Mouse (Mus musculus) heart, adult 2 months (tissue): ENCODE measurements around the gene Myt1l. TPM values are rescaled to one million over a fixed set of nuclear protein-coding genes. Genes with fewer than 3 reads are reported as not detected.

Experiments
- DNase-seq, 2 experiments: peaks; one replicate each; pipeline ENCODE4 v3.0.0; 2021
- H3K27ac ChIP-seq: fragments of 200-600 bp; 2 replicates; pipeline ENCODE4 v1.8.1; 2022
- H3K27me3 ChIP-seq: fragments of 200-500 bp; 2 replicates; pipeline ENCODE4 v1.6.1; 2012; ENCODE audit warnings: mild to moderate bottlenecking, low read length, inconsistent platforms, mixed read lengths; ENCODE audit not compliant: control insufficient read depth, insufficient read depth
- H3K36me3 ChIP-seq: fragments of 200-500 bp; 2 replicates; pipeline ENCODE4 v1.6.1; 2012; ENCODE audit warnings: low read length, inconsistent platforms; ENCODE audit not compliant: control insufficient read depth, insufficient read depth
- H3K4me1 ChIP-seq: fragments of 200-500 bp; 2 replicates; pipeline ENCODE4 v1.6.1; 2011; ENCODE audit warnings: low read length; ENCODE audit not compliant: control insufficient read depth, insufficient read depth
- H3K4me3 ChIP-seq: fragments of 200-600 bp; 2 replicates; pipeline ENCODE4 v1.8.1; 2022
- H3K79me2 ChIP-seq: fragments of 200-500 bp; replicated peaks from 2 replicates; pipeline ENCODE4 v1.6.1; 2012; ENCODE audit warnings: mild to moderate bottlenecking, inconsistent platforms, low read length, moderate library complexity, mixed read lengths; ENCODE audit not compliant: control insufficient read depth, insufficient read depth
- H3K9ac ChIP-seq: fragments of 200-500 bp; 2 replicates; pipeline ENCODE4 v1.6.1; 2012; ENCODE audit warnings: low read depth, mild to moderate bottlenecking, control low read depth, inconsistent platforms, low read length, mixed read lengths
- CTCF ChIP-seq: fragments of 200-600 bp; IDR thresholded peaks from 2 replicates; pipeline ENCODE4 v1.8.1; 2022; ENCODE audit warnings: antibody characterized with exemption, mild to moderate bottlenecking, moderate library complexity
- EP300 ChIP-seq: fragments of 200-500 bp; IDR thresholded peaks from 2 replicates; pipeline ENCODE4 v1.6.1; 2011; ENCODE audit warnings: low read depth, low read length, control low read depth; ENCODE audit not compliant: insufficient read depth
- POLR2A ChIP-seq: fragments of 200-500 bp; IDR thresholded peaks from 2 replicates; pipeline ENCODE4 v1.6.1; 2011; ENCODE audit warnings: mild to moderate bottlenecking, low read depth, low read length, control low read depth; ENCODE audit not compliant: insufficient read depth
- WGBS: fragments of 180-500 bp; shearing (Covaris S2); methylation state at CpG from one replicate; pipeline ENCODE4 v1.1.7; 2018; 5-methylcytosine and 5-hydroxymethylcytosine counted together
- intact Hi-C: fragments of 180-260 bp; cut with DNase I; formaldehyde crosslinking; loops from one replicate; pipeline ENCODE4 v1.15.1; 2025
- polyA plus RNA-seq: library from polyadenylated mRNA; depleted of rRNA; stranded (reverse); fragments of >200 nt; gene quantifications from 2 replicates; pipeline ENCODE4 v1.2.3, GENCODE M21; 2012
- total RNA-seq, 2 experiments: library from RNA; stranded (reverse); gene quantifications; 2 replicates each; pipeline ENCODE4 v1.2.3; 2021

Myt1l gene
- total and polyA plus RNA-seq, 3 experiments = 0.06 TPM; not detected in 2

DNA sequence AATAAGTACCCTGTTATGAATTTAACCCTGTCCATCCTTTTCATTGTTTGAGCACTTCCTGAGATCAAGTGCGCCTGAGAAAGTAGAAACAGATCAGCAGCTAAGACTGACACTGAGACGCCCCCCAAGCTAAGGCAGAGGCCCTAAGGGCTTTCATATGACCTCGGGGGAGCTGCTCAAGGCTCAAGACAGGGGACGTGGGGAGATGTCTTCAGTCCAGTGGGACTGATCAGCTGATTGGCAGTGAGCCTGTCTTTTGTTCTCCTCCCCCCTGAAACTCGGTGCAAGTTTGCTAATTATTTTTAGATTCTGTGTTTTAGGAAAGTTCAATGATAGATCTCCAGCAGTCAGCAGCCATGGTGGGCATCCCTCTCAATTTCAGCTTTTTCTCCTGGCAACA, 10.9 kb downstream of the Myt1l start:
- 27% methylated on average over 5 of the region's 5 CpGs for WGBS
- no peak overlapping the region for H3K27ac ChIP-seq
- intact Hi-C loops = no loop called here
- H3K9ac ChIP-seq = no peak overlapping the region
- no peak overlapping the region for H3K4me3 ChIP-seq
- no peak for TF ChIP-seq EP300
- TF ChIP-seq POLR2A = no peak
- no peak for TF ChIP-seq CTCF
- peaks cover 2% of the 10 kb centered on the region for H3K27me3 ChIP-seq
- no peaks in the 10 kb centered on the region for H3K36me3 ChIP-seq
- H3K79me2 ChIP-seq = no peaks in the 10 kb centered on the region
- DNase-seq = no peak
- H3K4me1 ChIP-seq = no peaks in the 10 kb centered on the region

DNA sequence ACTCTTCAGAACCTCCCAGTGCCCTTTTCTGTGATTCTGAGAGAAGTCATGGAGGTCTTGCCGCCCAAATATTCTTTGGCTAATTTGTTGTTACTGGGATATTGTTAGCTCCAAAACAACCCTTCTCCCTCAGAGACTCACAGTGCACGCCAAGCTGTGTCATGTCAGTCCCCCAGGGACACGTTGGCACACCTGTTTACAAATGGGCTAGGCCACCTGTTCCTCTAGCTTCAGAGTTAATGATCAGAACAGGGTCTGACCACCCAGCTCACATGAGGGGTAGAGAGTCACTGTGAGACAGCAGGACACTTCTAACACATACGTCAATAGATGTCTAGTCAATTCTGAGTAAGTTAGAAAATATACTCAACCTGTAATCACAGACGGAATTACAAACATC, 12.6 kb downstream of the Myt1l start:
- no peaks in the 10 kb centered on the region for H3K36me3 ChIP-seq
- no peak overlapping the region for H3K27ac ChIP-seq
- no peaks in the 10 kb centered on the region for H3K79me2 ChIP-seq
- H3K9ac ChIP-seq = no peak overlapping the region
- H3K4me3 ChIP-seq = no peak overlapping the region
- 78% methylated on average over 5 of the region's 5 CpGs for WGBS
- H3K27me3 ChIP-seq = no peaks in the 10 kb centered on the region
- no peaks in the 10 kb centered on the region for H3K4me1 ChIP-seq
- intact Hi-C loops = no loop called here
- TF ChIP-seq EP300 = no peak
- DNase-seq = no peak

DNA sequence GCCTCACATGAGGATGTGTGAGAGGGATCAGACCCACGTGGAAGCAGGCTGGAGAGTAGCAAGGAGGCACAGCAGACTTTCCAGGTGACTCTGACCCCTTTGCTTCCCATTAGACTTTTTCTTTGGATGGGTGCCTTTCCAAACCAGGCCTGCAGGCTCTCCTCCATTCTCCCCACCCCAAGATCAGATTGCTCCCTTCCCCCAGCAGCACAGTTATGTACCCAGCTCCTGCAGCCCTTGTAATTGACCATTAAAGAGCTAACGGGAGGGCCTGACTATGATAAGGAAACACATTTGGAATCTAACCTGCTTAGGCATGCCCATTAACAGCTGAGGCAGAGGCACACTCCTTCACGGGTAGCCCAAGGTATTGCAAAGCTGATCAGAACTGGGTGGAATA, 17.9 kb downstream of the Myt1l start:
- DNase-seq = no peak
- TF ChIP-seq EP300 = no peak
- no peak for TF ChIP-seq CTCF
- no peak for TF ChIP-seq POLR2A

DNA sequence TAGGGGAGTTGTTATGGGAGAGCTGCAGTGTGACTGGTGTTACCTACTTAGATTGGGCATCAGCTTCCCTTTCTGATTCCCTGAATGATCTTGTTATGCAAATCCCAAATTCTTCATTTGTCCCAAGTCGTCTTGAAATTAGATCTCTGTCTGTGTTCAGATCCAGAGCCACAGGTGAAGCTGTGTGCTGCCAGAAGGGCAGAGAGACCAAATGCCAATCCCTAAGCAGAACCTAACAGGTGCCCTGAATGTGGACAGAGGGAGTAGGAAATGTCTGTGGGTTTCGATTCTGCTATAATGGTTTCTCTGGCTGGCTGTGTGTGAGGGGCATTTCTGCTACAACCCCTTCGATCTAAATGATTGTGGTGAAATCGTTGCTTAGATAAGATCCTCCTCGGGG, 18.9 kb downstream of the Myt1l start:
- intact Hi-C loops = no loop called here
- Histone ChIP-seq H3K27ac (no peak overlapping the region), H3K4me1 (no peaks in the 10 kb centered on the region), H3K79me2 (no peaks in the 10 kb centered on the region), H3K4me3 (no peak overlapping the region), H3K27me3 (no peaks in the 10 kb centered on the region), H3K36me3 (no peaks in the 10 kb centered on the region), H3K9ac (no peak overlapping the region)
- DNase-seq = no peak
- TF ChIP-seq CTCF (no peak), POLR2A (no peak), EP300 (no peak)
- WGBS = 61% methylated on average over 5 of the region's 5 CpGs

More for the DNA sequence above, 17.9 kb downstream of the Myt1l start:
- no peaks in the 10 kb centered on the region for H3K36me3 ChIP-seq
- H3K27ac ChIP-seq = no peak overlapping the region
- no peaks in the 10 kb centered on the region for H3K79me2 ChIP-seq
- no peaks in the 10 kb centered on the region for H3K4me1 ChIP-seq
- no peak overlapping the region for H3K9ac ChIP-seq
- 31% methylated on average over 3 of the region's 3 CpGs for WGBS
- H3K27me3 ChIP-seq = no peaks in the 10 kb centered on the region
- intact Hi-C loops = no loop called here
- H3K4me3 ChIP-seq = no peak overlapping the region

DNA sequence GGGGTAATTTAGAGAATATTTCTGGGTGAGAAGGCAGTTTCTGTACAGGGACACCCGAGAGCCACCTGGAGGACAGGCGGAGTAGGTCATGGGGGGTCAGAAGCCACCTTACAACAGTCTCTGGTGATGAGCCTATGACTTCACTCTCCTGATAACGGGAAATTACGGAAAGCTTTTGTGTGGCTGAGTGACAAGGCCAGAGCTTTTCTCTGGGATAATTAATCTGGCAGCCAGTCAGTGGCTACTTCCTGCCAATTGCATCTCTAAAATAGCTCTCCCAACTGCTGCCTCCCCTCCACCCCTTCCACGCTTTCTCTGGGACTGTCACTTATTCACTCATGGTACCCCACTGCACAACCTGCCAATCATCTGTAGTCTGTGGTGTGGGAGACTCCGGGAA, 19.6 kb downstream of the Myt1l start:
- no peak for DNase-seq
- Histone ChIP-seq H3K4me3 (no peak overlapping the region), H3K27ac (no peak overlapping the region), H3K79me2 (no peaks in the 10 kb centered on the region), H3K36me3 (no peaks in the 10 kb centered on the region), H3K9ac (no peak overlapping the region), H3K27me3 (no peaks in the 10 kb centered on the region), H3K4me1 (no peaks in the 10 kb centered on the region)
- WGBS = 32% methylated on average over 6 of the region's 6 CpGs
- intact Hi-C loops = no loop called here
- TF ChIP-seq POLR2A = no peak
- TF ChIP-seq EP300 = no peak
- no peak for TF ChIP-seq CTCF

DNA sequence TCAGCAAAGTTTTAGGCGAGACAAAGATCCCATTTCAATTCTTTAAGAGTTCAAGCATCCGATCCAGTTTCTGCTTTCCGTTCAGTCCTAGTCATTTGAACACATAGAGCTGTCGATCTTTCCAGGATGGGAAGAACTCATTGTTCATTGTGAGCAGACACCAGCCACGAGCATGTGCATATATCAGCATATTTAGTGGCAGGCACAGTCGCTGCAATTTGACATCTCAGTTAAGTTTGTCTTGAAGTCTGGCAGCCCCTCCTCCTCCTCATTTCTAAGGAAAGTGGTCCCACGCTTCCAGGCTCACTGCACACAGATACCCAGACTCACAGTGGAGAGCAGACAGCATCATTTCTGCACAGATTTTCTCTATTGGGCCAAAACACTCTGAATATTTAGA, 25.0 kb downstream of the Myt1l start:
- TF ChIP-seq CTCF (no peak), POLR2A (no peak), EP300 (no peak)

More for the DNA sequence above, 25.0 kb downstream of the Myt1l start:
- no peak for DNase-seq
- intact Hi-C loops = no loop called here
- Histone ChIP-seq H3K36me3 (no peaks in the 10 kb centered on the region), H3K9ac (no peak overlapping the region), H3K4me1 (no peaks in the 10 kb centered on the region), H3K4me3 (no peak overlapping the region), H3K27me3 (no peaks in the 10 kb centered on the region), H3K79me2 (no peaks in the 10 kb centered on the region), H3K27ac (no peak overlapping the region)
- 60% methylated on average over 7 of the region's 7 CpGs for WGBS
